Mouse (Mus musculus): ENCODE data around the gene Tbca. TPM values are rescaled to one million over a fixed set of nuclear protein-coding genes. Genes with fewer than 3 reads are reported as not detected.

Tbca gene
- total and polyA plus RNA-seq, 3 experiments: 14.2 to 180 (median 35.0) TPM

GRCm38 (mm10) chr13:94883966-94884960 is 95.6 kb downstream of the Tbca start:
- H3K4me3 ChIP-seq (ENCODE audit: low read depth, low read length): no peak overlapping the region
- ATAC-seq (ENCODE audit: extremely low read depth, insufficient number of reproducible peaks, low FRiP score, poor library complexity, severe bottlenecking) (no peak), DNase-seq (ENCODE audit: low spot score) (no peak)
- H3K27me3 ChIP-seq (ENCODE audit: insufficient read depth, low read length): peaks cover 25% of the 10 kb centered on the region
- no peaks in the 10 kb centered on the region for H3K36me3 ChIP-seq (replicated peaks)
- TF ChIP-seq CTCF (IDR thresholded peaks at IDR 0.05; ENCODE audit: low read depth, low read length) (no peak), GATA2 (IDR thresholded peaks at IDR 0.05; ENCODE audit: borderline replicate concordance, low read depth, low read length) (no peak), GATA1 (IDR thresholded peaks at IDR 0.05; ENCODE audit: borderline replicate concordance, low read length) (no peak), POLR2AphosphoS5 (IDR thresholded peaks at IDR 0.05; ENCODE audit: insufficient replicate concordance, low read depth, low read length) (no peak), TAL1 (conservative IDR thresholded peaks at IDR 0.05; ENCODE audit: low read depth, low read length) (no peak)
- H3K4me1 ChIP-seq (ENCODE audit: insufficient read depth, low read depth, low read length): no peaks in the 10 kb centered on the region; the same call in 1 of the 2 replicates
- peaks cover 22% of the 10 kb centered on the region for H3K9me3 ChIP-seq (replicated peaks)

DNA sequence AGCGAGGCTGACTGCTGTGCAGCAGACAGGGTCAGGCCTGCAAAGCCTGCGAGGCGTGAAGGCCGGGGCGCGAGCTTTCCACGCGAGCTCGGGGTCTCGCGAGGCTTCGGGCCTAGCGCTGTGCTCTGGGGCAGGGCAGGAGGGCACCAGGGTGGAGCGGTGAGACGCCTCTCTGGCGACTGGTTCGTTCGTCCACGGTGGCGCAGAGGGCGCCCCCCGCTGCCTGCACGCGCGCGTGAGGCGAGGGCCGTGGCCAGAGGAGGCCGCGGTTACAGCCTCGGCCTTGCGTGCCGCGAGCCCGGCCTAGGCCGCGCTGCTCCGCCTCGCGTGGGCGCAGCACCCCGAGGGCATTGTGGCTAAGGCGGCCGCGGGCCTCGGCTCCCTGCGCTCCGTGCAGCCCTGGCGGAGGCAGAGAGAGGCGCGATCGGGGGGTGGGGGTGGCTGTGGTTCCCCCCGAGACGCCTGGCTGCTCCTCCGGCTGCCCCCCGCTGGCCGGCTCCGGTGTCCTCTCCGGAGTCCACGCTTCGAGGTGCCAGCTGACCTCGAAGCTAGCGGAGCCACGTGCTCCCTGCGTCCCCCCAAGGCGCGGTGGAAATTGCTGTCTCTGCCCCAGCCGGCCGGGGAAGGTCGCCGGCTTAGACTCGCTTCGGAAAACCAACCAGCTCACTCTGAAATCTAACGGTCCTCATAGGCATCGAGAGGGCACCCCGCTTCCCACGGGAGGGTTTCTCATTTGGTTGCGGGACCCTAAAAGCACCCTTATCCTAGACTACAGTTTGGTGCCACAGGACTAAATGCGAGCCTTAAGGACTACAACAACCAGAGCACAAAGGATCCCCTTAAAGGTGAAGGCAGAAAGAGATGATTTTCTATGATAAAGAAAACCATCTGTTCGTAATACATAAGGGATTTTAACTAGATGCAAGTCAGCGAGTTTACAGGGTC is 96.9 kb downstream of the Tbca start:
- no peaks in the 10 kb centered on the region; the same call in 1 of the 2 replicates for H3K4me1 ChIP-seq (ENCODE audit: insufficient read depth, low read depth, low read length)
- H3K27me3 ChIP-seq (ENCODE audit: insufficient read depth, low read length): peaks cover 25% of the 10 kb centered on the region
- DNase-seq (ENCODE audit: low spot score): no peak
- no peak for TF ChIP-seq GATA2 (IDR thresholded peaks at IDR 0.05; ENCODE audit: borderline replicate concordance, low read depth, low read length)
- no peak for TF ChIP-seq GATA1 (IDR thresholded peaks at IDR 0.05; ENCODE audit: borderline replicate concordance, low read length)
- no peak for TF ChIP-seq CTCF (IDR thresholded peaks at IDR 0.05; ENCODE audit: low read depth, low read length)
- no peak for TF ChIP-seq TAL1 (conservative IDR thresholded peaks at IDR 0.05; ENCODE audit: low read depth, low read length)
- no peak for TF ChIP-seq POLR2AphosphoS5 (IDR thresholded peaks at IDR 0.05; ENCODE audit: insufficient replicate concordance, low read depth, low read length)
- no peaks in the 10 kb centered on the region for H3K36me3 ChIP-seq (replicated peaks)
- H3K4me3 ChIP-seq (ENCODE audit: low read depth, low read length): no peak overlapping the region
- H3K9me3 ChIP-seq (replicated peaks): peaks cover 22% of the 10 kb centered on the region
- ATAC-seq (ENCODE audit: extremely low read depth, insufficient number of reproducible peaks, low FRiP score, poor library complexity, severe bottlenecking): no peak

Other genes starting within 250 kb of the Tbca start
- gene Otp, start 86.7 kb downstream of the Tbca start, total RNA-seq (2014; fragmentation: Nextera tagmentation): not detected in 2 replicates
- 0.06 TPM in 1 of 2 replicates, not detected in the other for gene Otp, start 86.7 kb downstream of the Tbca start, total RNA-seq (2017)
- 0.02 TPM in 1 of 2 replicates, not detected in the other for gene Otp, start 86.7 kb downstream of the Tbca start, polyA plus RNA-seq (2012)
- gene Wdr41, start 187.4 kb downstream of the Tbca start, total RNA-seq (2014; fragmentation: Nextera tagmentation): 26.2 and 33.0 TPM in 2 replicates
- gene Wdr41, start 187.4 kb downstream of the Tbca start, total RNA-seq (2017): 15.7 and 17.3 TPM in 2 replicates
- gene Wdr41, start 187.4 kb downstream of the Tbca start, polyA plus RNA-seq (2012): 3.6 and 5.3 TPM in 2 replicates

All from G1E (cell line).